Mouse (Mus musculus) gastrocnemius, adult 2 months (tissue): Measurements from ENCODE around the gene Donson. TPM values are rescaled to one million over a fixed set of nuclear protein-coding genes. Genes with fewer than 3 reads are reported as not detected.

Experiments used
- DNase-seq: peaks from one replicate; pipeline ENCODE4 v3.0.0; 2022
- H3K27ac ChIP-seq: fragments of 200-600 bp; 2 replicates; pipeline ENCODE4 v1.8.1; 2022; ENCODE audit warnings: mild to moderate bottlenecking
- H3K4me3 ChIP-seq: fragments of 200-600 bp; 2 replicates; pipeline ENCODE4 v1.8.1; 2022; ENCODE audit warnings: mild to moderate bottlenecking, moderate library complexity
- CTCF ChIP-seq: fragments of 200-600 bp; IDR thresholded peaks from 2 replicates; pipeline ENCODE4 v1.8.1; 2022; ENCODE audit warnings: antibody characterized with exemption, mild to moderate bottlenecking, moderate library complexity
- intact Hi-C: fragments of 180-260 bp; cut with DNase I; formaldehyde crosslinking; loops from one replicate; pipeline ENCODE4 v1.15.1; 2025
- total RNA-seq, 2 experiments: library from RNA; stranded (reverse); gene quantifications; 2 replicates each; pipeline ENCODE4 v1.2.3; 2021

The Donson gene
- total RNA-seq, 2 experiments from 2014 or later = 0.92 to 1.6 TPM

DNA sequence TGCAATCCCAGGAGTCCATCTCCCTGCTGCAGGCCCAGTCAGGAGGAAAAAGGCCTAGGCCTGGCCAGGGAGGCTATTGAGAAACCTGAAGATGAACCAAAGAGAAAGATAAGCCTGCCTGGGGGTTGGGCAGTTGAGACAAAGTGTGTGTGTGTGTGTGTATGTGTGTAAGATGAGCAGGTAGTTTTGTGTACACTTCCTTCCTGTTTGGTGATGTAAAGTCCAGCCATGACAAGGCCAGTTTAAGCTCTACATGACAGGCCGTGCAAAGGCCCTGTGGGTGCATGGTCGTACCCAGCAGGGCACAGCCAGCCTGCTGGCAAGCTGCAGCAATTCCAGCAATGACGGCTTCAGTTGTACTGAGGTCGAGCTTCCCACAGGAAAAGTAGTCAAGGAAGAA is 58.8 kb downstream of the Donson start:
- no peak overlapping the region for H3K27ac ChIP-seq
- intact Hi-C loops = no loop called here
- no peak for TF ChIP-seq CTCF
- no peak overlapping the region for H3K4me3 ChIP-seq
- DNase-seq = no peak

DNA sequence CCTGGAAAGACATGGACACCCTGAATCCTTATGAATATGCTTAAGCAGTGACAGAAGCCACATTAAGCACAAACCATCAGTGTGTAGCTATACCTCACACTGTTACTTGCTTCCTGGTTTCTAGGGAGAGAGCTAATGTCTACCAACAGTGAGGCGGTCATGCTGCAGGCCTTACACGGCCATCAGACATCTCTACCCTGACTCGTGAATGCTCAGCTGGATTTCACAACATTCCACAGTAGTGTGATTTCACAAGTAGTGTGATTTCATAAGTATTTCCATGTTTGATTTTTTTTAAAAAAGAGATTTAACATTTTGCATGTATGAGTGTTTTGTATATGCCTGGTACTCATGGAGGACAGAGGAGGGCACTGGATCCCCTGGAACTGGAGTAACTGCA is 59.9 kb downstream of the Donson start:
- DNase-seq = no peak
- H3K27ac ChIP-seq = no peak overlapping the region
- intact Hi-C loops = no loop called here
- no peak overlapping the region for H3K4me3 ChIP-seq
- no peak for TF ChIP-seq CTCF

DNA sequence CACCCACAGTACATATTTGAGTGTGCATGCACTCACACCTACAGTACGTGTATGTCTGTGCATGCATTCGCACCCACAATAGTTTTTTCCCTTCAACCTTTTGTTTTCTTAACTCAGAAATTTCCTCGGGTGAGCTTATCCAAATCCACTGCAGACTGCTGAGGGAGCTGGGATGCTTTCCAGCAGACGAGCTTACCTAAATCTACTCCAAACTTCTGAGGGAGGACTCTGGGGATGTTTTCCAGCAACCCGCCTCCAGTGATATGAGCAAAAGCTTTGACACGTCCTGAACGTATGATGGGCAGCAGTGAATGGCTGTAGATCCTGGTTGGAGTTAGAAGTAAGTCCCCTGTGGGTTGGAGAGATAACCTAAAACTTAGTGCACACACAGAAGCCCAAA is 60.7 kb downstream of the Donson start:
- no peak for TF ChIP-seq CTCF
- intact Hi-C loops = no loop called here
- no peak for DNase-seq
- Histone ChIP-seq H3K27ac (no peak overlapping the region), H3K4me3 (no peak overlapping the region)

Other genes starting within 250 kb of the Donson start
- gene Ifnar1, start 203.5 kb downstream of the Donson start, total RNA-seq = 10 to 100 TPM; 12.6 to 15.1 TPM
- 10 to 100 TPM; 55.2 to 55.5 TPM for gene Ifngr2, start 141.7 kb downstream of the Donson start, total RNA-seq
- gene Tmem50b, start 91.0 kb downstream of the Donson start, total RNA-seq = 10 to 100 TPM; 16.0 to 17.7 TPM
- 10 to 100 TPM; 15.8 to 21.8 TPM for gene Dnajc28, start 69.7 kb downstream of the Donson start, total RNA-seq
- 10 to 100 TPM; 58.4 to 66.2 TPM for gene Gart, start 41.8 kb downstream of the Donson start, total RNA-seq
- 100 to 1,000 TPM; 113 to 116 TPM for gene Son, start 41.3 kb downstream of the Donson start, total RNA-seq
- 10 to 100 TPM; 17.7 to 18.1 TPM for gene Cryzl1, start 40.2 kb upstream of the Donson start, total RNA-seq
- 10 to 100 TPM; 60.2 to 66.1 TPM for gene Itsn1, start 40.5 kb upstream of the Donson start, total RNA-seq